Mouse (Mus musculus) kidney, postnatal 10 days (tissue): ENCODE data around the gene Pim1.

Experiments used
- DNase-seq: peaks from one replicate; pipeline ENCODE4 v3.0.0; 2021; ENCODE audit warnings: mixed read lengths

The Pim1 gene

DNA sequence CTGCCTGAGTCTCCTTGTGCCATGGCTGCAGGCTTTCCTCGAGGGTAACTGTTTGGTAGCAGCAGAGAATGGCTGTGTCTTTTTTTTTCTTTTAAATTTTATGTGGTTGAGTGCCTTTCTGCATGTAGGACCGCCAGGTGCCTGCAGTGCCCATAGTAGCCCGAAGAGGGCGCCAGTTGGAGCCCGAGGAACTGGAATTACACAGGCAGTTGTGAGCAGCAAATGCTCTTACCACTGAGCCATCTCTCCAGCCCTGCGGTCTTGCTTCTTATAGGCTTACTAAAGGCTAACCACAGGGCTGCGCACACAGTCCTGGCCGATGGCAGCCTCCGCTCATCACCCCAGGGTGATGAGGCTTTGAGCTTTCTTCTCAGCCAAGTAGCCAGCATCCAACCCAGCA lies 40.7 kb downstream of the Pim1 start:
- DNase-seq, result no peak

DNA sequence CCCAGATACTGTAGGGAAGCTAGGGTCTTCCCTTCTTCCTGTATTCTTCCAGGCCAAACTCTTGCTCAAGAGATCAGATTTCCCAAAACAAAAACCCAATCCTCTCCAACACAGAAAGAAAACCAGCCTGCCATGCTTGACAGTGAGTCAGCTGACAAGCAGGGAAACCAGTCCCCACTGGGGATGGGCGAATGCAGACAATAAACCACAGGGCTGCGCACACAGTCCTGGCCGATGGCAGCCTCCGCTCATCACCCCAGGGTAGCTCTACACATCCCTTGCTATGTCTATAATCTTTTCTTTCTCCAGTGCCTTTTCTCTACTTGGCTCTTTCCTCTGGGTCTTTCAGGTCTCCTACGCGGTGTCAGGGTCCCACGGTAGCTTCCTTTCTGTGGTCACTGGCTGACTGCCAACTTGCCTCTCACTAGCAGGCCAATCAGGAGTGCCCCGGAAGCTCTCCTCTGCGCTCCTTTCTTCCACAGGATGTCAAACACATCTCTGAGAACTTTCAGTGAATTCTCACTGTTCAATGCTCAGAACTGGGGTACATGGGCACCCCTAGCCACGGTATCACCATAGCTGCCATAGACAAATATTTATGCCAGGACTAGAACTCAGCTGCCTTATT lies 41.3 kb downstream of the Pim1 start:
- no peak for DNase-seq

DNA sequence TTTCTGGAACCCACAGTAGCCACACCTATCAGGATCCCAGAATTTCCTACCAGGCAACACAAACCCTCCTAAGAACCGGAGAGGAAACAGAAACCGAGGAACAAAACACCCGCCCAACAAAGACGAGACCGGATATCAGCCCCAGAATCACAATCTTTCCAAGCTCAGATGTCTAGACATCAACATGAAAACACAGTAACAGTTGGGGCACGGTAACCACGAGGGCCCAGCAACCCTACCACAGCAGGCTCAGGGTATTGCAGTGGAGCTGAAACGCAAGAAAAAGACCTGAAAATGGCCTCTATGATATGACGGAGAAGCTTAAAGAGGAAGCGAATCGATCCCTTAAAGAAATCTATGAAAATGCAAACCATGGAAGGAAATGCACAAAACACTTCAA lies 43.3 kb downstream of the Pim1 start:
- DNase-seq, result no peak

DNA sequence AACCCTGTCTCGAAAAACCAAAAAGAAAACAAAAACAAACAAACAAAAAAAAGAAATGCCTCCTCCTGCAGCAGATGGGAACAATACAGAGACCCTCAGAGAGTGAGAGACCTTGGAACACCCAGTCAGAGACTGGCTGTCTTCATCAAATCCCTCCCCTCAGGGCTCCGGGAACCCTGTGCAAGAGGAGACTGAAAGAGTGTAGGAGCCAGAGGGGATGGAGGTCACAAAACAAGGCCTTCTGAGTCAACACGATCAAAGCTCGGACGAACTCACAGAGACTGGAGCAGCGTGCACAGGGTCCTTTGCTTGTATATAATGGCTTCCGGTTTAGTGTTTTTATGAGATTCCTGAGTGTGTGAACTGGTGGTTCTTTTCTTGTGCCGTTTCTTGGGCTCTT lies 49.9 kb downstream of the Pim1 start:
- DNase-seq, result no peak

DNA sequence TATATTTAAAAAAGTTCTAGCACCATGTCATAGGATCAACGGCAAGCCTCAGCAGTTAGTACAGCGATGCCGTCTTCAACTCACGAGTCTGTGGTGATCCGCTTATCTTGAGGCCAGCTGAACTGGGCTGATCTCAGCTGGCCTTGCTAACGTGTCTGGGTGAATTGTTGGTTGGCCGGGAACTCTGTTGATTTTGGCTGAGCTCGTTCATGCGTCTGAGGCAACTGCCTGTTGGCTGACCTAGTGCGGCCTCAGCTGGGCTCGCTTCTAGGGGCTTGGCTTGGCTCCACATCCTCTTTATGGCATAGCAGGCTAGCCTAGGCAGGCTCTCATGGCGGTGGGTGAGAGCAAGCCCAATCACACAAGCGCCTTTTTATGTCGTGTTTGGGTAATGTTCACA lies 50.9 kb downstream of the Pim1 start:
- DNase-seq, result peak; percentile 90

DNA sequence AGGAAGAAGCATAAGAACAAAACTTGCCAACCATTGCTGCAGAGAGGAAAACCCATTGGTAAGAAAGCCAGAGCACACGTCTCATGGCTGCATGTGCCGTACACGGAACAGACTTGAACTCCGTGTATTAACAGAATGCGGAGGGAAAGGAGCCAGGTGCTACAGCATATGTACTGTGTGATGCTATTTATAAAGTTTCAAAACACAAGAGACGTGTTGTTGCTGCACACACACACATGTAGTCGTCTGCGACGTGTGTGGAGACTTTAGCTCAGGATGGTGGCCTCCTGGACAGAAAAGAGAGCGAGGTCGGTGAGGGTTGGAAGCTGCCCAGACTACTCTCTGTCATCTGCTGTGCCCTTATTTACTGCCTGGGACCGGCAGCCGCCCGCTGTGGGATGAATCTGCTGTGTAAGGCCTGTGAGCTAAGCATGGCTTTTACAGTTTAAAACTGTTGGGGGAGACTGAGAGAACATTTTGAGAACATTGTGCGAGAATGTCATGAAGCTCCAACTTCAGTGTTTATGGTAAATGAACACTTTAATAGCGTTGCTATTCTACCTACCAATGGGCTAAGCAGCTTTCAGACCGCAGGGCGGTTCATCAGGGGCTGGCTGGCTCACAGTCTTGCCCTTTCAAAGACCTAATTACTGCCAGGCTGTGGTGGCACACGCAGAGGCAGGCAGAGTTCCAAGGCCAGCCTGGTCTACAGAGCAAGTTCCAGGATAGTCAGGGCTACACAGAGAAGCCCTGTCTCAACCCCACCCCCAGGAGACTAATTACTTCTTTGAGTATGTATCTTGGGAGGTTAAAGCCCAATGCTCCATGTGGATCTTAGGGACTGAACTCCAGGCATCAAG lies 52.5 kb downstream of the Pim1 start:
- no peak for DNase-seq

DNA sequence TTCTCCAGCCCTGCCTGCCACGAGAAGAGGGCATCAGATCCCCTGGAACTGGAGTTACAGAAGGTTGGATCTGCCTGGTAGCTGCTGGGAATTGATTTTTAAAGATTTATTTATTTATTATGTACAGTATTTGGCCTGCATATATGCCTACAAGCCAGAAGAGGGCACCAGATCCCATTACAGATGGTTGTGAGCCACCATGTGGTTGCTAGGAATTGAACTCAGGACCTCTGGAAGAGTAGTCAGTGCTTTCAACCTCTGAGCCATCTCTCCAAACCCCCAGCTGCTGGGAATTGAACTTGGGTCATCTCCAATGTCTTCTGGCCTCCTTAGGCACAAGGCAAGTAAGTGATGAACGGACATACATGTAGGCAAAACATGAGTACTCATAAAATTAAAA lies 53.5 kb downstream of the Pim1 start:
- DNase-seq, result no peak

DNA sequence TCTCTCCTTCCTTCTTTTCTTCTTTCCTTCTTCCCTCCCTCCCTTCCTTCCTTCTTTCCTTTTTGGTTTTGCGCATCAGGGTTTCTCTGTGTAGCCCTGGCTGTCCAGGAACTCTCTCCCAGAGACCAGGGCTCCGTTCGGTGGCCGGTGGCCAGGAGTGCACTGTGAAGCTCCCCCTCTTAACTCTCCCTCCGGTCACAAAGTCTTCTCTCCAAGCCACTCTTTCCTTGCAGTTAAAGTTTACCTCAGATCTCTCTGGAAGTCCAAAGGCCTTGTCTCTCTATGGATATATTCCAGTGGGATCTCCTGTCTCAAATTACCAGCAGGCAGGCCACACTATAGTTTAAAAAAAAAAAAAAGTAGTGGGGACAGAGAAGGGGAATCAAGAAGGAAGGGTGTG lies 54.7 kb downstream of the Pim1 start:
- peak; percentile 40 for DNase-seq
